Mouse (Mus musculus) heart, postnatal 0 days (tissue): ENCODE measurements at regions not wholly inside any gene's neighbourhood (a gene's known extent, or its start where the extent isn't known, plus 50 kb on each side); places are given as distances from the start of the nearest gene placed in this dataset.

Experiments used
- ATAC-seq: fragments of 200-750 bp; cut with Nextera tagmentation; 2 replicates; pipeline ENCODE4 v1.8.0; 2017; ENCODE audit warnings: low read depth, moderate number of reproducible peaks, moderate library complexity; ENCODE audit not compliant: insufficient read depth
- DNase-seq: peaks from one replicate; pipeline ENCODE4 v3.0.0-alpha.2; 2016; ENCODE audit warnings: low spot score
- H3K27ac ChIP-seq: fragments of 300-500 bp; sonication (generic); 2 replicates; pipeline ENCODE4 v1.5.1; 2014; ENCODE audit warnings: low read depth, mild to moderate bottlenecking
- H3K27me3 ChIP-seq: fragments of 300-500 bp; sonication (generic); 2 replicates; pipeline ENCODE4 v1.6.1; 2014; ENCODE audit warnings: low read length, mixed read lengths; ENCODE audit not compliant: control insufficient read depth, insufficient read depth
- H3K36me3 ChIP-seq: fragments of 300-500 bp; sonication (generic); replicated peaks from 2 replicates; pipeline ENCODE4 v1.6.1; 2014; ENCODE audit warnings: low read length, mixed read lengths; ENCODE audit not compliant: control insufficient read depth, insufficient read depth
- H3K4me1 ChIP-seq: fragments of 300-500 bp; sonication (generic); 2 replicates; pipeline ENCODE4 v1.6.1; 2014; ENCODE audit warnings: antibody characterized with exemption; ENCODE audit not compliant: control insufficient read depth, insufficient read depth
- H3K4me2 ChIP-seq: fragments of 300-500 bp; sonication (generic); 2 replicates; pipeline ENCODE4 v1.6.1; 2014; ENCODE audit warnings: low read depth, mild to moderate bottlenecking, low read length, moderate library complexity
- H3K4me3 ChIP-seq: fragments of 300-500 bp; sonication (generic); 2 replicates; pipeline ENCODE4 v1.5.1; 2014; ENCODE audit warnings: low read depth, low read length
- H3K9ac ChIP-seq: fragments of 300-500 bp; sonication (generic); replicated peaks from 2 replicates; pipeline ENCODE4 v1.6.1; 2014; ENCODE audit warnings: low read depth, low read length, mixed read lengths
- H3K9me3 ChIP-seq: fragments of 300-500 bp; sonication (generic); replicated peaks from 2 replicates; pipeline ENCODE4 v1.6.1; 2016; ENCODE audit warnings: low read length; ENCODE audit not compliant: control insufficient read depth
- CTCF ChIP-seq: IDR thresholded peaks from 2 replicates; pipeline ENCODE4 v1.5.1; 2016; ENCODE audit warnings: antibody characterized with exemption, control low read depth, low read depth
- EP300 ChIP-seq: IDR thresholded peaks from 2 replicates; pipeline ENCODE4 v1.6.1; 2016; ENCODE audit warnings: antibody characterized with exemption, low read depth
- whole genome bisulfite sequencing: fragments of 180-500 bp; shearing (Covaris S2); extraction: QIAGEN DNeasy Blood & Tissue Kit; methylation state at CpG from one replicate; pipeline ENCODE4 v1.1.7; 2014; 5-methylcytosine and 5-hydroxymethylcytosine counted together

- H3K9me3 ChIP-seq, result no peaks in the 10 kb centered on the region
- H3K4me3 ChIP-seq, result no peak overlapping the region
- DNase-seq (no peak), ATAC-seq (no peak)
- H3K27ac ChIP-seq, result no peak overlapping the region
- 90% methylated on average over 5 of the region's 5 CpGs for WGBS
- no peak for TF ChIP-seq CTCF
- TF ChIP-seq EP300, result no peak
- H3K4me1 ChIP-seq, result no peaks in the 10 kb centered on the region
- no peak overlapping the region for H3K4me2 ChIP-seq
- no peaks in the 10 kb centered on the region for H3K36me3 ChIP-seq
- H3K9ac ChIP-seq, result no peak overlapping the region
- H3K27me3 ChIP-seq, result no peaks in the 10 kb centered on the region
Observed at GRCm38 (mm10) chr9:103922356-103922755, 80.0 kb upstream of the Nphp3 start.

GRCm38 (mm10) chr9:103924641-103925040 lies 77.7 kb upstream of the Nphp3 start:
- no peak for TF ChIP-seq CTCF
- no peak for TF ChIP-seq EP300
- Histone ChIP-seq H3K27ac (no peak overlapping the region), H3K27me3 (no peaks in the 10 kb centered on the region), H3K4me2 (no peak overlapping the region), H3K9me3 (no peaks in the 10 kb centered on the region), H3K4me1 (no peaks in the 10 kb centered on the region), H3K36me3 (no peaks in the 10 kb centered on the region), H3K9ac (no peak overlapping the region), H3K4me3 (no peak overlapping the region)
- DNase-seq (no peak), ATAC-seq (no peak)
- 29% methylated on average over 3 of the region's 3 CpGs for WGBS

GRCm38 (mm10) chr9:103925486-103925885 lies 76.9 kb upstream of the Nphp3 start:
- no peak for DNase-seq
- H3K27ac ChIP-seq, result no peak overlapping the region
- H3K36me3 ChIP-seq, result no peaks in the 10 kb centered on the region
- H3K9me3 ChIP-seq, result no peaks in the 10 kb centered on the region
- no peak overlapping the region for H3K4me3 ChIP-seq
- WGBS, result 89% methylated on average over 2 of the region's 2 CpGs
- no peak overlapping the region for H3K4me2 ChIP-seq
- H3K4me1 ChIP-seq, result no peaks in the 10 kb centered on the region
- no peak overlapping the region for H3K9ac ChIP-seq
- no peak for ATAC-seq
- H3K27me3 ChIP-seq, result no peaks in the 10 kb centered on the region
- TF ChIP-seq CTCF (peak; percentile 6; the same call in 1 of the 2 replicates), EP300 (no peak)

GRCm38 (mm10) chr9:103928744-103929527 lies 73.4 kb upstream of the Nphp3 start:
- Histone ChIP-seq H3K4me3 (no peak overlapping the region), H3K9ac (no peak overlapping the region), H3K27ac (no peak overlapping the region), H3K36me3 (no peaks in the 10 kb centered on the region), H3K27me3 (no peaks in the 10 kb centered on the region), H3K9me3 (no peaks in the 10 kb centered on the region), H3K4me2 (no peak overlapping the region), H3K4me1 (no peaks in the 10 kb centered on the region; the same call in 1 of the 2 replicates)
- 78% methylated on average over 8 of the region's 8 CpGs for WGBS
- ATAC-seq, result no peak
- TF ChIP-seq EP300, result no peak
- no peak for TF ChIP-seq CTCF
- DNase-seq, result no peak

GRCm38 (mm10) chr9:103938070-103938469 lies 64.3 kb upstream of the Nphp3 start:
- Histone ChIP-seq H3K4me1 (no peaks in the 10 kb centered on the region), H3K9ac (no peak overlapping the region), H3K4me2 (no peak overlapping the region), H3K27ac (no peak overlapping the region), H3K36me3 (no peaks in the 10 kb centered on the region), H3K9me3 (no peaks in the 10 kb centered on the region), H3K27me3 (no peaks in the 10 kb centered on the region), H3K4me3 (no peak overlapping the region)
- no peak for TF ChIP-seq CTCF
- no peak for TF ChIP-seq EP300
- 68% methylated on average over 5 of the region's 5 CpGs for WGBS
- DNase-seq (no peak), ATAC-seq (no peak)

- Histone ChIP-seq H3K27me3 (no peaks in the 10 kb centered on the region), H3K9me3 (peaks cover 5% of the 10 kb centered on the region; the same call in 1 of the 2 replicates), H3K9ac (no peak overlapping the region), H3K36me3 (no peaks in the 10 kb centered on the region), H3K4me2 (no peak overlapping the region), H3K4me1 (no peaks in the 10 kb centered on the region), H3K27ac (no peak overlapping the region), H3K4me3 (no peak overlapping the region)
- TF ChIP-seq EP300 (no peak), CTCF (no peak)
- no peak for ATAC-seq
- no peak for DNase-seq
- WGBS, result 64% methylated on average over 8 of the region's 8 CpGs
Observed at GRCm38 (mm10) chr9:103940010-103940409, 62.3 kb upstream of the Nphp3 start.
